Mouse (Mus musculus): Measurements from ENCODE around the gene Cnrip1. TPM values are rescaled to one million over a fixed set of nuclear protein-coding genes. Genes with fewer than 3 reads are reported as not detected.
"Not testable (repeated sequence)": the region's sequence is repeated elsewhere in the genome, so short reads cannot be mapped to it uniquely, and the experiment has no call there.

The Cnrip1 gene
- polyA plus RNA-seq (2012; rRNA removed): 7.0 and 9.0 TPM in 2 replicates

- no peak for DNase-seq (ENCODE audit: low read depth)
Observed at GRCm38 (mm10) chr11:17051545-17052475, at the start of gene Cnrip1, which contains the start of gene Plek. Gene Cnrip1, plus strand, starts transcription at chr11:17051586. Gene Plek, minus strand, starts transcription at chr11:17052381.

- DNase-seq (ENCODE audit: low read depth): no peak
Observed at GRCm38 (mm10) chr11:17002739-17003373, 48.5 kb upstream of the Cnrip1 start.

DNA sequence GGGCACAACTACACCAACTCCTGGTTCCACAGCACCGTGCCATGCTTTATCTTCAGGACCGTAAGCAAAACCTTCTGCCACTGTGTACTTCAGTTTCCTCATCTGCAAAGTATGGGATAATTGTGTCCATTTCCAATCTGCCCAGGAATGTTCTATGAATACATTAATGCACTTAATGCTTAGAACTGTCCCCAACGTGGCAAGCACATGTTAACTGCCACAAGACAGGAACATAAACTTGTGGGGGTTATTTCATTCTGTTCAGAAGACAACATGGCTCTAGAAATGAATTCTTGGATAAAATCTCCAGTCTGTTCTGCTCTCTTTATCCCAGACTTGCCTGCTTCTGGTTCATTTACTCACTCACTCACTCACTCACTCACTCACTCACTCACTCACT, 47.6 kb upstream of the Cnrip1 start:
- no peak for DNase-seq (ENCODE audit: low read depth)

GRCm38 (mm10) chr11:17004899-17005846, 46.2 kb upstream of the Cnrip1 start:
- DNase-seq (ENCODE audit: low read depth): no peak

GRCm38 (mm10) chr11:17006526-17006925, 44.9 kb upstream of the Cnrip1 start:
- not testable (repeated sequence) for DNase-seq (ENCODE audit: low read depth)

DNA sequence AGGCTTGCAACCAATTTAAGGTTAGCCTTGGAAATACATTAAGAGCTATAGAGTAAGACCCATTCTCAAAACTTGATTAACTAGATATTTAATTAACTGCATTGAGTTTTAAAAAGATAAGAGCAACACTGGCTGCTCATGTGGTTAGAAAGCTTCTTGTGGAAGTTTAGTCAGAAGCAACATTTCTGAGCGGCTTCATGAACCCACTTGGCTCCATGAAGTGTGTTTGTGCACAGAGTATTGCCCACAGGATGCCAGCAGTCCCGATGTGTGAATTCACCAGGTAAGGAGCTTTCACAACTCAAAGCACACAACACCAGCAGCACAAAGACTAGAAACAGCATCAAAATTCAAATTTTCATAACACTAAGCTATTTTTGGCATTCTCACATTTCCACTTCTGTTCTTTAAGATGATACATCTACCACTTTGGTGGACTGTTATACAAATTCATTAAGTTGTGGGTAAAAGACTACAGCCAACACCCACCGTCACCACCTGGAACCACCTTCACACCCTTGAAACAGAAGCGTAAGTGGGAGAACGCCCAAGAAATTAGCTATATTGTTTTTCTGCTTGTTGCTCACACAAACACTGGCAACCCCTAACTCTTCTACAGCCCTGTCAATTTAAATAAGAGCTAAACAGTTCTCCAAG, 43.7 kb upstream of the Cnrip1 start:
- no peak for DNase-seq (ENCODE audit: low read depth)

- DNase-seq (ENCODE audit: low read depth): no peak
Observed at GRCm38 (mm10) chr11:17008498-17008941, 42.9 kb upstream of the Cnrip1 start.

GRCm38 (mm10) chr11:17012948-17013347, 38.4 kb upstream of the Cnrip1 start:
- no peak for DNase-seq (ENCODE audit: low read depth)

- no peak for DNase-seq (ENCODE audit: low read depth)
Observed at GRCm38 (mm10) chr11:17019328-17019727, 32.1 kb upstream of the Cnrip1 start.

DNA sequence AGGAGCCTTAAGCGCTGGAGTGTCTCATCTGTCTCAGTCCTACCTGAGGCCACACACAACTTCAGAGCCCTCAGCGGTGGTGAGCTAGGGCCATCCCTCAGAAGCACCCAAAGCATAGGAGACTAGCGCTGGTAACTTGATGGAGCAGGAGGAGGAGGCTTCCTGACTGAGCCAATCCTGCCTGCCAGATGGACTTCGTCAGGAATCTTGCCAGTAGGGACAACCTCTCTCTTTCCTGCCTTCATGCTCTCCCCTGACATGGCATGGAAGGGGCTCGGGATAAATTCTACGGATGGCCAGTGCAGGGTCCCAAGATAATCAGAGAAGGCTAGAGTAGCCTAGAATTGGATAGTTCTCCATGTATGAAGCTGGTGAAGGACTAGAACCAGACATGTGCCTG, 28.2 kb upstream of the Cnrip1 start:
- no peak for DNase-seq (ENCODE audit: low read depth)

- DNase-seq (ENCODE audit: low read depth): no peak
Observed at GRCm38 (mm10) chr11:17023984-17024383, 27.4 kb upstream of the Cnrip1 start.

GRCm38 (mm10) chr11:17045806-17046205, 5.6 kb upstream of the Cnrip1 start:
- DNase-seq (ENCODE audit: low read depth): no peak

DNA sequence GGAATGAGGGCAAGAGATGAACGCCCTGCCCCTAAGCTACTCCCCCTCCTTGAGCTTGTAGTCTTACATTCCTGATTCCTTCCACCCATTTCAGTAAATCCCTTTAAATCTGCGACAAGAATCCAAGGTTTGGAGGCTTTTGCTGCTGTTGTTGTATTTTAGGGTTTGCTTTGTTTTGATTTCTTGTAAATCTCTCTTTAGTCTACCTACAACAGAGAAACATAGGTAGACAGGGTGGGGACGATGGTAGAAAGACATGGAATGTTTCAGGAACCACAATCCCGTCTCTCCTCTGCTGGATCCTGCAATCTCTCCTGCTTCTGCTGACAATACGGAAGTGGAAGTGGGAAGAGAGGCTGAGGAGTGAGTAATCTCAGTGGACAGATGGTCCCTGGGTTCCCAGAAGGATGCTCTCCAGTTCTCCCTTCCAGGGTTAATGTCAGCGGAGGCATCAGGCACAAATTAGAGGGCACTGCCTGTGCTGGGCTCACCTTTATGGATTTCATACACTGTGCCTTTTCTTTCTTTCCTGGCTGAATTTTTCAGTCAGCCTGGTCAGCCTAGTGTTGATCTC, 1.2 kb downstream of the Cnrip1 start:
- DNase-seq (ENCODE audit: low read depth): no peak

DNA sequence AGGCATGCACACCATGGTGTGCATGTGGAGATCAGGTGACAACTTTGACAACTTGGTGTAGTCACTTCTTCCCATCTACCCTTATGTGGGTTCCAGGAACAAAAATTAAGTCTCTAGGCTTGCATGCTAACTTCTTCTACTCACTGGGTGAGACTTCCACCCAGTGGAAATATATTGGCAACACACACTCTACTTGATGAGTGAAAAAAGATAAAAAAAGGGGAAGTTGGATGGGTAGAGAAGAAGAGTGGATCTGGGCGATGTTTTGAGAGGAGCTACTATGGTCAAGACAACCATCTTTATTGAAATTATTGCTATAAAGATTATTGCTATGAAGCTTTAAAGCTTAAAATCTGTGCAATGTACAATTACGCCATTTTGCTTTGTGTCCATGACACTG, 18.0 kb downstream of the Cnrip1 start:
- DNase-seq (ENCODE audit: low read depth): not testable (repeated sequence)

GRCm38 (mm10) chr11:17075656-17076055, 24.3 kb downstream of the Cnrip1 start:
- DNase-seq (ENCODE audit: low read depth): no peak

- no peak for DNase-seq (ENCODE audit: low read depth)
Observed at GRCm38 (mm10) chr11:17082086-17082485, 30.7 kb downstream of the Cnrip1 start.

GRCm38 (mm10) chr11:17082953-17083352, 31.6 kb downstream of the Cnrip1 start:
- no peak for DNase-seq (ENCODE audit: low read depth)

DNA sequence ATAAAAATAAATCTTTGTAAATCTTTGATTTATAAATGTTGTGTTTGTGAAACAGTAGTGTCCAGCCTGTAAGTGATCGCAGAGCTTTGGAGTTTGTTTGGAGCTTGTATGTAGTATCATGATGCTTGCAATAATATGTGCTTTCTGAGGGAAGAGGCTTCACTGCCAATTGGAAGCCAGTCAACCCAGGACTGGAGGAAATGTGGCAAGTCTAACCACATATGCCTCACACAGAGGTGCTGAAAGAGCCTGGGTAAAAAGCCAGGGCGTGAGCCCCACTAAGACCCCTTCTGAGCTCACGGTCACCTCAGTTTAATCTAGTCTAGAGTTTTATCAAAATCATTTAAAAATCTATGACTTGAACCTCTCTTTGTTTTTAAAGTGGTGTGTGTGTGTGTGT, 32.1 kb downstream of the Cnrip1 start:
- DNase-seq (ENCODE audit: low read depth): no peak

DNA sequence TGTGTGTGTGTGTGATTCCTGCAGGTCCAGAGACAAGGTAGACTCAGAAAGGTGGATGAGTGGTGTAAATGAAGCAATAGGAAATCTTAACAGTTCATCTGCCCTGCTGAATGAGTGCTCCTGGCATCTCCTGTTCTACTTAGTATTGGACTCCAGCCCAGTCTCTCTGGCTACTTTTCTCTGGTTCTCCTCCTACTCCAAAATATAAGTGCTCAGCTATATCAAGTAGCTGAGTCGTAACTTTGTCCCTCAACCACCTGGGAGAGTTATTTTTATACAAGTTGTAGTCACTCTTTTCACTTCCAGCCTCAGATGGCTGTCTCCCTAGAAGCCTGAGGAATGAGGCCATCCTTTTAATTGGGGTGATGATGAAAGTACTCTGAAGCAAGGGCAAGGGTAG, 32.5 kb downstream of the Cnrip1 start:
- peak; percentile 19 for DNase-seq (ENCODE audit: low read depth)

DNA sequence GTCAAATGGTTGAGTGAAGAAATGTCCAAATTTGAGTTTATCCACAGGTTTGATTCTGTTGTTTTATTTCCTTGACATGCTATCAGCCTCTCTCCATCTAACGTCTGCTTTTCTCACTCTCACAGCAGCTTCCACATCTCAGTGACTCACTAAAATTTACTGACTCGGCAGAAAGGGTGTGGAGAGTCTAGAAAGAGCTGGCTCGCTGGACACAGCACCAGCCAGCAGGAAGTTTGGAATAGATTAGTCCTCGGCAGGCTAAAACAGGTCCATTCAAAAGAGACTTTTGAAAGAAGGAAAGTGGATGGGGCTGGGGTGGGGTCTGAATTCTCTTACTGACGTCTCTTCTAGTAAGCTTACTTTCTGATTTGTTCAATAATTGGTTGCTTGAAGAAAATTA, 34.7 kb downstream of the Cnrip1 start:
- DNase-seq (ENCODE audit: low read depth): no peak

DNA sequence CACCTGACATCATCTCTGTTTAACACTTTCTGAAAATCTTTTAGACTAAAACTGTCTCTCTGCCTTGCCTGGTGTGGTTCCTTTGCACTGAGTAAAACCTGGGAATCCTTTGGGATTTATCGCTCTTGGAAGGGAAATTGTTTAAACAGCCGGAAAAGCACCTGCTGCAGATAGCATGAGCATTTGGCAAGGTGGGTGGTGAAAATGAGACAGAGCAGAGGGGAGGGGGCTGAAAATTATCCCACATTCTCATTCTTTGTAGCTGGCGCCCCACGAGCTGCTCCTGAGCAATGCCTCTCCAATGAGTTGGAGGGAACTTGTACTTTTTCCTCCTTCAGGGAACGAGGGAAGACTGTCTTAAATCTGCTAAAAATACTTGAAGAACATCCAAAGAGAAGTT, 55.5 kb downstream of the Cnrip1 start:
- DNase-seq (ENCODE audit: low read depth): no peak
